Mouse (Mus musculus) adrenal gland, postnatal 25 days (tissue): ENCODE results near the gene Map4k5. TPM values are rescaled to one million over a fixed set of nuclear protein-coding genes. Genes with fewer than 3 reads are reported as not detected.

Experiments
- DNase-seq: peaks from one replicate; pipeline ENCODE4 v3.0.0; 2021; ENCODE audit warnings: mixed read lengths
- total RNA-seq: library from RNA; stranded (reverse); gene quantifications from 2 replicates; pipeline ENCODE4 v1.2.3, GENCODE M21; 2021

Map4k5 gene
- total RNA-seq, 1 experiment from 2014 or later: 37.4 TPM

GRCm38 (mm10) chr12:69783247-69784025, 109.6 kb downstream of the Map4k5 start:
- DNase-seq: no peak

GRCm38 (mm10) chr12:69781935-69782650, 110.9 kb downstream of the Map4k5 start:
- DNase-seq: peak; percentile 72

- no peak for DNase-seq
Observed at GRCm38 (mm10) chr12:69781480-69781879, 111.5 kb downstream of the Map4k5 start.

GRCm38 (mm10) chr12:69777957-69778356, 115.0 kb downstream of the Map4k5 start:
- no peak for DNase-seq

GRCm38 (mm10) chr12:69777341-69777730, 115.7 kb downstream of the Map4k5 start:
- DNase-seq: no peak

GRCm38 (mm10) chr12:69776607-69777340, 116.2 kb downstream of the Map4k5 start:
- no peak for DNase-seq

GRCm38 (mm10) chr12:69768841-69769240, 124.2 kb downstream of the Map4k5 start:
- no peak for DNase-seq

GRCm38 (mm10) chr12:69767476-69768258, 125.3 kb downstream of the Map4k5 start:
- no peak for DNase-seq

- DNase-seq: no peak
Observed at GRCm38 (mm10) chr12:69766185-69766904, 126.7 kb downstream of the Map4k5 start.

- no peak for DNase-seq
Observed at GRCm38 (mm10) chr12:69765543-69765942, 127.5 kb downstream of the Map4k5 start.

GRCm38 (mm10) chr12:69761603-69762002, 131.4 kb downstream of the Map4k5 start:
- DNase-seq: no peak

- no peak for DNase-seq
Observed at GRCm38 (mm10) chr12:69760743-69761406, 132.1 kb downstream of the Map4k5 start.

GRCm38 (mm10) chr12:69760014-69760413, 133.0 kb downstream of the Map4k5 start:
- DNase-seq: no peak

GRCm38 (mm10) chr12:69759267-69759885, 133.6 kb downstream of the Map4k5 start:
- no peak for DNase-seq

- peak; percentile 40 for DNase-seq
Observed at GRCm38 (mm10) chr12:69758221-69759185, 134.5 kb downstream of the Map4k5 start.

- DNase-seq: peak; percentile 87
Observed at GRCm38 (mm10) chr12:69757418-69758141, 135.4 kb downstream of the Map4k5 start.

GRCm38 (mm10) chr12:69756015-69756414, 137.0 kb downstream of the Map4k5 start:
- no peak for DNase-seq

GRCm38 (mm10) chr12:69753936-69754335, 139.1 kb downstream of the Map4k5 start:
- DNase-seq: no peak
